Mouse (Mus musculus) layer of hippocampus, adult 9-10 months (tissue): Measurements from ENCODE around the gene Zfp866.

ENCODE experiments used
- DNase-seq: peaks from one replicate; pipeline ENCODE4 v3.0.0; 2022; ENCODE audit warnings: low spot score

Zfp866 gene

DNA sequence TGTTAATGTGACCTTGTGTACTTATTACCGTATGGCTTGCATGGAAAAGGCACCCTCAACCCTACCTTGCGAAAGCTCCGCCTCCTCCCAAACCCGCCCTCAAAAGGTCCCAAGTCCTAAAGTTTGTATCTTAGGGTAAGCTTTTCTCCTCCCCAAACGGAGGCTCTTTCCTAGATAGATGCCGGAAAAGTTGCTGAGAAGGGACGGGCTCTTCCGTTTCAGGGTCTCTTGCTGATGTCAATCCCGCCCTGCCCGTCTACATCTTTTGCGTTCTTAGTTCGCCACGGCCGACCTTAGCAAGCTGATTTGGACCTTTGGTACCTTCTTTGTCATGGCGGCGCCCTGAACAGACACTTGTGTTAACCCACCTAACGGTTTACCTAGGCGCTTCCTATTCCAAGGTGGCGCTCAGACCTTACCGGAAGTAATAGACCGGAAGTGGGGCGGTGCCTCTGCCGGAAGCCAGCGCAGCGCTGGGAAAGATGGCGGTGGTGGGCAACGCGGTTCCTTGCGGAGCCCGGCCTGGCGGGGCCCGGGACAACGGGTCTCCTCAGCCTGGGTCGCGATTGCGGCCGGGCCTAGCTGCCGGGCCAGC is at the start of gene Zfp866, which contains the start of gene Atp13a1:
Gene Zfp866, minus strand, starts transcription at position 406 of the 595 bp plus-strand sequence.
Gene Atp13a1, plus strand, starts transcription at position 391 of the 595 bp plus-strand sequence.
- DNase-seq = peak; percentile 65

DNA sequence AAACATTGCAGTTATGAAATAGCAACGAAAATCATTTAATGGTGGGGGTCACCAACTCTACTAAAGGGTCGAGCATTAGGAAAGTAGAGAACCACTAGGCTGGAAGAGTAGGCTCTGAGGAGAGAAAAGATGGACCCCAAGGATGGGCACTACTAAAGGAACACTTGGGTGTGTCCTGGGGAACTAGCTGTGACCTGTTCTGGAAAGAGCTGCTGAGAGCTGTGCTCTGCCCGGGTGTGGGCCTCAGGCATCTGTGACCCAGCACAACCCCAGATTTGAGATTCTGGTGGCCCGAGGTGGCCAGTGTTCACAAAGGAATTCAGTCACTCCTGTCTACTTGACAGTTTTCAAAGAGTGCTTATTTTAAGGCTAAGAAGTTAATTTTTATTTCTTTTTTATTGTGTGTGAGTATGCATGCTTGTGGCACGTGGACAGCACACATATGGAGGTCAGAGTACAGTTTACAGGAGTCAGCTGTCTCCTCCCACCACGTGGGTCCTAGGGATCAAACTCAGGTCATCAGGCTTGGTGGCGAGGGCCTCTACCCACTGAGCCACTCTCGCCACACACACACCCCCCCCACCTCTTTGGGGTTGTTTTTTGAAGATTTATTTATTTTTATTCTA is 46.2 kb upstream of the Zfp866 start:
- DNase-seq = no peak

DNA sequence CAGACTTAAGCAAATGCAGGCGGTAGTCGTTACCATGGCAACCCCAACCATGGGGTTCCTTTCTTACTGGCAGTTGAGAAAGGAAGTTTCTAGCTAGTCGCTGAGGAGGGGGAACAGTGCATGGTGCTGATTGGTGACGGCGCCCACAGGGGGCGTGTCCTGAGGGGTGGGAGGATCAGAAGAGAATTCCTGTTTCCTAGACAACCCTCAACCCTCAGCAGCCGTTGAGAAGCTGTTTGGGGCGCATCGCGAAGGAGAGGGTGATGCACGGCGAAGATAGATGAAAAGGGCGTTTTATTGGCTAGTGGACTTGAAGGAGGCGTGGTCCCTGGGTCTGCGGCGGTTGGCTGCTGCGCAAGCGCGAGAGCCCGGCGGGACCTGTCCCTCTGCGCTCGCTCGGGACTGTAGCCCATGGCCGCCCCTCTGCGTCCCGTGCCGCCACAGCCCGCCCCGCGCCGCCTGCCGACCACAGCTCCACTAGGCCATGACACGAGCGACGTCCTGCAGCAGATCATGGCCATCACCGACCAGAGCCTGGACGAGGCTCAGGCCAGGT is 41.4 kb upstream of the Zfp866 start, which contains the start of gene Pbx4:
Gene Pbx4, plus strand, starts transcription at position 194 of the 556 bp plus-strand sequence.
- peak; percentile 84 for DNase-seq

DNA sequence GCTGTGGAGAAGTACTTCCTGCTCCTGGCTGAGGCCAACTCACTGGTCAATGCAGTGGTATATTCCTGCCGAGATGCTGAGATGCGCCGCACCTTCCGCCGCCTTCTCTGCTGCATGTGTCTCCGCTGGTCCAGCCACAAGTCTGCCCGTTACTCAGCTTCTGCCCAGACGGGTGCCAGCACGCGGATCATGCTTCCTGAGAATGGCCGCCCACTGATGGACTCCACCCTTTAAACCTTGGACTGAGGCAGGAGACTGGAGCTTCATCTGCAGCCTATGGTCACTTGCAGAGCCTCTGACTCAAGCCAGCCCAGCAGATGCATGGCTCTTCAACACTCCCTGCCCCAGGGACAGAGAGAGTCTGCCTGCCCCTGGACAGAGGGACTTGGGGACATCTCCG is 35.4 kb upstream of the Zfp866 start:
- no peak for DNase-seq

DNA sequence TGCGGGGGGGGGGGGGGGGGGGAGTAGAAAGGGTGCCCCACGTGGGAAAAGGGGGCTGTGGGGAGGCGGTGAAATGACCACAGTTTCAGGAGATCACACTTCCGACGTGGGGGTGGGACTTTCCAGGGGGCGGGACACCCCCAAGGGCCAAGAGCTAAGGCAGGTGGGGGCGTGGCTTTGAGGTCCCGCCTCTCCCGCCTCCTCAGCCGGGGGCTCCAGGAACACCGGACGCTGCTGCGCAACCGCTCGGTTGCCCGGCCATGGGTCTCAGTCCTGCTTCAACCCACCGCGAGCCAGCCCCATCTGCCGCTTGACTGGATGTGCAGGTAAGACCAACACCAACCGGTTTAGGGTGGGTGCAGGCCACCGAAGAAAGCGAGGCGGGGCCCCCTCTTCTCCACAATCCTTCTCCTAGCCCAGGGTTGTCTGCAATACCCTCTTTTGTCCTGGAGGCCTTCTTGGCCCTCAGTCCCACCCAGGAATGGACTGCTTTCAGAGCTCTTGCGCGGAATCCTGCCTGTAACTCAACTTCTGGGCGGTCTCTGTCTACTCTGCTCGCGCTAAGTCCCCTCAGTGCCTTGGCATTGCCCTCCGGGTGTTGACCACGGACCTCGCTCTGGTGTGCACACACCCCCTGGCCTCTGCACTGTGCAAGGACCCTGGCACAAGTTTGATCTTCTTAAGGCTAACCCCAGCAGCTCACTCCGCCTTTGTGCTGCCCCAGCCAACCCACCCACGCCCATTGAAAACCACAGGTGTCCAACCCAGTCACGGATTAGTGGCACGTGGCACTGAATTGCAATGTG is 31.6 kb upstream of the Zfp866 start, which contains the start of gene Lpar2:
Gene Lpar2, plus strand, starts transcription at position 44 of the 806 bp plus-strand sequence.
- DNase-seq = no peak

DNA sequence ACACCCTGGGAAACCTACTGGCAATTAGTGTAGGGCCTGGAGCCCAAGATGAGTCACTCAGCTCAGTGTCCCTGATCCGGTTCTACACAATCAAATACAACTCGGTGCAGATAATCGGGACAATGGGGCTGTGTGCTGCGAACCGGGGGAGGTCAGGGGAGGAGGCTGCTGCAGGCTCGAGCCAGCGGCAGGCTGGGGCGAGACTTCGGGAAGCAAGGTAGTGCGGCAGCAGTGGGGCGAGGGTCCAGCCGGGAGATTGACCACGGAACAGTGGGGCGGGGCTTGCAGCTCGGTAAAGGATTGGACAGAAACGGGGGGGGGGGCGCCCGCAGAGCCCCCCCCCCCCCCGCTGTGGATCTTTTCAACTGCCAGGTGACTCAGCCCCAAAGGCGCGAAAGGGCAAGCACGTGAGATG is 31.0 kb upstream of the Zfp866 start:
- DNase-seq = no peak

DNA sequence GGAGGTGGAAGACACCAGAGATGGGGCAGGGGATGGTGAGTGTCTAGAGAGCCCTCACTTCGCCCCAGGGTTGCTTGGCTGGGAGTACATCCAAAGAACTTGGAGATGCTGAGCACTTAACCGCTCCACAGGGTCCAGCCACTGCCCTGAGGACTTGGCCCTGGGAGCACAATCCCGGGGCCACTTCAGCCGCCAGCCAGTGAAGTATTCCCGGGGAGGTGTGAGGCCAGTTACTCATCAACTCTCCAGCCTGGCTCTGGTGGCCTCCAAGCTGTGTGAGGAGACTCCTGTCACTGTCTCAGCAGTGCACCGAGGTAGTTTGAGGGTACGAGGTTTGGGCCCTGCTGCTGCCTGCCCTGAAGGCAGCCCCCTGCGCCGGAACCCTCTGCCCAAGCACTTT is 29.5 kb upstream of the Zfp866 start:
- DNase-seq = no peak

DNA sequence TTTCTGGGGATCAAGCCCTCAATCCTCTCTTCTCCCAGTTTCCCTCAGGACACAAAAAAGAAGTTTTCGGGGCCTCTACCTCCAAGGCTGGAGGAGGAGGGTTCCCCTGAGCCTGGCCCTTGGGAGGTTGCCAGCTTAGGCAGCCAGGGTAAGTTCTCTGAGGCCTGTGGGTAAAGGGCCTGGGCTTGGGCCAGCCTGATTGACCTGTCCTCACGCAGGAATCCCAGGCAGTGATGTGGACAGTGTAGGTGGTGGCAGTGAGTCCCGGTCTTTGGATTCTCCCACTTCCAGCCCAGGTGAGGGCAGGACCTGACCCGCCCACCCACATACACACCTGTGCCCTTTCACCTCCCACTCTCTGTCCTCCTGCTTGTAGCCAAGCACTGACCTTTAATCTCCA is 24.4 kb upstream of the Zfp866 start:
- DNase-seq = no peak

DNA sequence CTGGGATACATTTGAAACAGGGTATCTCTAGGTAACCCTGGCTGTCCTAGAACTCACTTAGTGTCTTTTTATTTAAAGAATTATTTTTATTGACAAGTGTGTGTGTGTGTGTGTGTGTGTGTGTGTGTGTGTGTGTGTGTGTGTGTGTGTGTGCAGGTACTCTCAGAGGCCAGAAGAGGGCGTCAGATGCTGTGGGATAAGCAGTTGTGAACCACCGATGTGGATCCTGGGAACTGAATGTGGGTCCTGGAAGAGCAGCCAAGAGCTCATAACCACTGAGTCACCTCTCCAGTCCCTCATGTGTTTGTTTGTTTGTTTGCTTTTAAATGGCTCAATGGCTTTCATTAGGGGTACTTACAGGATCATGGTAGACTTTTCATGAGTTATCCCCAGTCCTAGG is 23.9 kb upstream of the Zfp866 start:
- DNase-seq = no peak

DNA sequence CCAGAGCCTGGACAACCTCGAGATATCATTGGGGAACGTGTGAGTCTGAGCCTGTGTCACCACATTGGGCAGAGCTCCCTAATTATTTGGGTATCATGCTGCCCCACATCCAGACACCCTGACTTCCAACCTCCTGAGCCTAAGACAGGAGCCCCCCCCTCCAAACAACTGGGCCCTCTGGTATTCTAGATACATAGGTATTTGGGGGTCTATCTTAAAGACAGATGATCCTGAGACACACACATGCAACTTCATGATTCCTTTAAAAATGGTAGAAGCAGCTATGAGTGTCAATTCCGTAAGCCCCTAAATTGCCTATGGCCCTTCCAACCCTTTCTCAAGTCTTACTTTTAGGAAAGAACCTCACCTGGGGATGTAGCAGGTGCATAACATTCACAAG is 18.8 kb upstream of the Zfp866 start:
- DNase-seq = no peak

DNA sequence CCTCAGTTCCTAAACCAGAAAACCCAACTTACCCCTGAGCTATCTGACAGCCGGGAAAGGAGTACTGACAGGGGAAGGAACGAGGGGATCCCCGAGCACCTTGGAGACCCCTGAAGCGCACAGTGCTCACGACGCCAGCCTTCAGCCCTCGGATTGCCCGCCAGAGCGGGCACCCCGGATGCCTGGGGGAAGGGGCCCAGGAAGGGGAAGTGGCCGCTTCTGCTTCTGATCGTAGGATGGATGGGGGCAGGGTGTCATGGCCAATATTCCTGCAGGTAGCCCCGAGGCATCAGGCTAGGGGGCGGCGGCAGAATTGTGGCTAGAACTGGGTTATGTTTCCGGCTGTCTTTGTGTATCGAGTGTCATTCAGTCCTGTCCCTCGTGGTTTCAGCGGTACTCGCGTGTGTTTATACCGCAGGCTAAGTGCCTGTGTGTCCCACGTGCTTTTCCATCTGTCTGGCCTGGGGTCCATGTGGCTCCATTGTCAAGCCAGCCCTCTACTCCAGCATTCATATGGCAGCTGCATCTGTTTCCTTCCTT is 18.0 kb upstream of the Zfp866 start:
- DNase-seq = no peak

DNA sequence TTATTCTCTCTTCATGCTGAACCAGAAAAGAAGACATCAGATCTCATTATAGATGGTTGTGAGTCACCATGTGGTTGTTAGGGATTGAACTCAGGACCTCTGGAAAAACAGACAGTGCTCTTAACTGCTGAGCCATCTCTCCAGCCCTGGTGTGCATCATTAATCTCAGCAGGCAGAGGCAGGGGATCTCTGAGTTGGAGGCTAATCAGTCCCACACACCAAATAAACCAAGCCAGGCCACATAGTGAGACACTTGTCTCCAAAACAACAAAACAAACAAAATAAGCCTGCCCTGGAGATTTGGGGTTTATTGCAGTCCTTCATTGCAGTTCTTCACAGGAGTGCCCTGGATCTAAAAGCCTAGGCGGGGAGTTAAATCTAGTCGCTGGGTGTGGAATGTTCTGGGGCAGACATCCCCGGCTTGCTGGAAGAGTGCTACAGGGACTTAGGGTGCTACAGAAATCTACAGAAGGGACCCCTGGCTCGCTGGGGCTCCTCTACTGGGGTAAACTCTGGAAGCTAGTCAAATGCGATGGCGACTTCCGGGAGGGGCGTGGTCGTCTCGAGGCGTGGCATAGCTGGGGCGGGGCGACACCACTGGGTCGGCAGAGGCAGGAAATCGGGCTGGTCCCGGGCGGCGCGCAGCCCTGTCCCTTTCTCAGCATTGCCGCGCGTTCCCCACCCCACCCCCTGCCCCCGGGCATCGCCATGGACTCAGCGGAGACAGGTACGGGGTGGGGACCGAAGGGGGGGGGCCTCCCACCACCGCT is 17.3 kb upstream of the Zfp866 start, which contains the start of gene Gmip:
Gene Gmip, plus strand, starts transcription at position 586 of the 770 bp plus-strand sequence.
- DNase-seq = no peak

DNA sequence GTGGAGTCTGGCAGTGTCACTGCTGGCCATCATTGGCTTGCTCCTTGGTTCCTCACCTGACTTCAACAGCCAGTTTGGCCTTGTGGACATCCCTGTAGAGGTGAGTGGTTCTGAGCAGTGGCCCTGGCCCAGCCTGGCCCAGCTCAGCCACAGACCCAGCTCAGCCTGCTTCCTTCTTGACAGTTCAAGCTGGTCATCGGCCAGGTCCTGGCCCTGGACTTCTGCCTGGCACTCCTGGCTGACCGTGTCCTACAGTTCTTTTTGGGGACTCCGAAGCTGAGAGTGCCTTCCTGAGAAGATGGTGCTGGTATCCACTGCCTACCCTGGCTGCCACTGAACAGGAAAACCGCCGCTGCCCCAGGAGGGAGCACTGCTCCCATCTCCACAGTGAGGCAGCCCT is 16.3 kb upstream of the Zfp866 start:
- DNase-seq = no peak

DNA sequence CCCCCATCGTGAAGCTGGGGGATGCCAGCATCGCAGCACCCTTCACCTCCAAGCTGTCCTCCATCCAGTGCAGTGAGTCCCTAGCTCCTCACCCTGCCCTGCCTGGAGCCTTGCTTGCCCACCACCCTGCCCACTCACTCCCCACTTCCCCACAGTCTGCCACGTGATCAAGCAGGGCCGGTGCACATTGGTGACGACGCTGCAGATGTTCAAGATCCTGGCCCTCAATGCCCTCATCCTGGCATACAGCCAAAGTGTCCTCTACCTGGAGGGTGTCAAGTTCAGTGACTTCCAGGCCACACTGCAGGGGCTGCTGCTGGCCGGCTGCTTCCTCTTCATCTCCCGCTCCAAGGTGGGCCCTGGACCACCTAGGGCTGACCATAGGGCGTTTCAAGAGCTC is 14.5 kb upstream of the Zfp866 start:
- no peak for DNase-seq

DNA sequence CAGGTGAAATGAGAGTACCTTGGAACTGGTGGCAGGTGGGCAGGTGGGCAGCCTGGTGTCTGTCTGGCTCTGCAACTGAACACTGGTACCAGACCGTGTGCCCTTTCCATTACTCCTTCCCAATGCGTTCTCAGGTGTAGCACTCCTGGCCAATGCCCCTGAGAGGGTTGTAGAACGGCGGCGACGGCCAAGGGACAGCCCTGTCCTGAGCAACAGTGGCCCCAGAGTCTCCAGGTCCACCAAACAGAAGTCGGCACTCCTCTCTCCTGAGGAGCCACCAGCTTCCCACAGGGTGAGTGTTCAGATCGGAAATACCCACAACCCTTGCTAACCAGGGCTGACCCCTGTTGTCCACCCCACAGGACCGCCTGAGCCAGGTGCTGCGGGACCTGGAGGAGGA is 14.1 kb upstream of the Zfp866 start:
- no peak for DNase-seq

DNA sequence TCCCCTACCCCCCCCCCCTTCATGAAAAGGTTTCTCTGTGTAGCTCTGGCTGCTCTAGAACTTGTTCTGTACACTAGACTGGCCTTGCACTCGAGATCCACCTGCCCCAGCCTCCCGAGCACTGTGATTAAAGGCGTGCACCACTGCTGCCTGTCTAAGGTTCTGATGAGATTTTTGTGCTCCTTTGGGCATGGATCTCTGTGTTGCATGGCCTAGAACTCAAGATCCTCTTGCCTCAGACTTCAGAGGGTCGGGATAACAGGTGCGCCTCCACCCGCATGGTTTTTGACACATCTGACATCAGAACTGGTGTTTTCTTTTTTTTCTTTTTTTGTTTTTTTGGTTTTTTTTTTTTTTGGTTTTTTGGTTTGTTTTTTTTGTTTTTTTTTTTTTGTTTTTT is 13.6 kb upstream of the Zfp866 start:
- DNase-seq = no peak

DNA sequence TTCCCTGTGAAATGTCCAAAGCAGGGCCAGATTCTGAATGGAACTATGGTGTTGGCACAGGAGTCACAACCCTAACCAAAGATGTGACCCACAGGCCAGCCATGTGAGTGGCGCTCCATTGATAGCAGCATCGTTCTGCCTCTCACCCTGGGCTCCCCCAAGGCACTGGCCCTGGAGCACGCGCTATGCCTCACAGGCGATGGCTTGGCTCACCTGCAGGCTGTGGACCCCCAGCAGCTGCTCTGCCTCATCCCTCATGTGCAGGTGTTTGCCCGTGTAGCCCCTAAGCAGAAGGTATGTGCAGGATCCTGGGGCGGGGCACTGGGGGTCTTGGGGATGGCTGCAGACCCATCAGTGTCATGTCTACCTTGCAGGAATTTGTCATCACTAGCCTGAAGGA is 12.4 kb upstream of the Zfp866 start:
- DNase-seq = no peak

DNA sequence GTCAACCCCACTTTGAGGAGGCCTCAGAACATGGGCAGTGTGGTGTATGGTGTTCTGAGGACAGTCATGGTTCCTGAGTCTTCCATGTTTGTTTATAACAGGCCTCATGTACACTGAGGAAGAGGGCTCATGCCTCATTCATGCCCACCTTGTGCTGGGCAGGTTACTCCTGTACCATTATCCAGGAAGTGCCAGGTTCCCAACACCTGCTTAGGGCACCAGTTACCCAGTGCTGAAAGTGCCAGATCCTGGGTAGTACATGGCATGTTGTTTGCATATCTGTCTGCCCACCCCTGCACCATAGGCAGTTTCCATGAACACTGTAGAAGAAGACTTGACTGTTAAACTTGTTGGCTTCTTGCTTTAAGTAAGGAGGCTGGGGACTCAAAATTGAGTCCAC is 11.2 kb upstream of the Zfp866 start:
- no peak for DNase-seq

DNA sequence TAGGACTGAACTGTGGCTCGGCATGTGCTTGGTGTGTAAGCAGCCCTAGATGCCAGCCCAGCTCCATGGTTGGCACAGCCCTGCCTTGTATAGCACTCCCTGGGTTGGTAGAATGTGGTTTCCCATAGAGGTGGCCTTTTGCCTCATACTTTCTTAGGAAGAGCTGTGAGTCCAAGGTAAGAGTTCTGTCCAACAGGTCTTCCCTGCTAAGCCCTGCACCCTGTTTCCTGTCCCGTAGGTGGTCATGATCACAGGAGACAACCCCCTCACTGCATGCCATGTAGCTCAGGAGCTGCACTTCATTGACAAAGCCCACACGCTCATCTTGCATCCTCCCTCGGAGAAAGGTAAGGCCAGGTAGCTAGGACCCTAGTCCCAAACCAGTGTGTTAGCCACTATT is 10.8 kb upstream of the Zfp866 start:
- DNase-seq = no peak

DNA sequence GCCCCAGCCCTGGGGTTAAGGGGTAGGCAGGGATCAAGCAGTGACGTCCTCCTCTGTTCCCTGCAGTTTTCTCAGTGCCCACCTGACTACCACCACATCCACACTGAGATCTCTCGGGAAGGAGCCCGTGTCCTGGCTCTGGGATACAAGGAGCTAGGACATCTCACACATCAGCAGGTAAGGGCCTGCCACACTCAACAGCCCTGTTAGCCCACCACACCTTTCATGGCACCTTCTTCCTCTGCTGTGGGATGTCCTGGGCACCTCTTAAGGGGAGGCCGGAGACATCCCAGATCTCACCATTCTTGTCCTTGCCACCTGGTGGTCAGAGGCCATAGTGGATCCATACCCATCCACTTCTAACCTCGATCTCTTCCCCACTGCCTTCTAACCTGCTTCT is 9.0 kb upstream of the Zfp866 start:
- DNase-seq = no peak

DNA sequence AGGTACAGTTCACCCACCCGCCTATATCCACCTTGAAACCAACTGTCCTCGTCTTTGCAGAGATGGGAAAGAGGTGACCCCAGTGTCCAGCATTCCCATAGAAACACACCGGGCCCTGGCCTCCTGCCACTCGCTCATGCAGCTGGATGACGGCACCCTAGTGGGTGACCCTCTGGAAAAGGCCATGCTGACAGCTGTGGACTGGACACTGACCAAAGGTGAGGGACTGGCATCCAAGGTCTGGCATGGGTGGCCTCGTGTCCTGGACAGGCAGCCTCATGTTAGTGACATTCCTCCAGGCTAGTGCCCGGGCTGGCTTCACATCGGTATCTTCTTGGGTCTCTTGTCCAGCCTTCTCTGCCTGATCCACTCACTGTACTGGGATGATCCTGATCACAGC is 8.3 kb upstream of the Zfp866 start:
- no peak for DNase-seq

DNA sequence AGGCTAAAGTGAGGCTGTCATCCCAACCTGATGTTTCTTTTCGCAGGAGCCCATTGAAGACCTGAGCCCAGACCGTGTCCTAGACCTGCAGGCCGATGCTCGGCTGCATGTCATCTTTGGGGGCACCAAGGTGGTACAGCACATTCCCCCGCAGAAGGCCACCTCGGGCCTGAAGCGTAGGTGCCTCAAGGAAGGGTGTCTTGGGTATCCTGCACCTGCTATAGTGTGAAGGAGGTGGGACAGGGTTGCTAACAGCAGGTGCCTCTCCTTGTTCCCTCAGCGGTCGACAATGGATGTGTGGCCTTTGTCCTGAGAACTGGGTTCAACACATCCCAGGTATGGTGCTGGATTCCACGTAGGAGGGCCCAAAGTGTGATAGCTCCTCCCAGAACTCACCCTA is 6.7 kb upstream of the Zfp866 start:
- no peak for DNase-seq
